In the genomic region with DNA sequence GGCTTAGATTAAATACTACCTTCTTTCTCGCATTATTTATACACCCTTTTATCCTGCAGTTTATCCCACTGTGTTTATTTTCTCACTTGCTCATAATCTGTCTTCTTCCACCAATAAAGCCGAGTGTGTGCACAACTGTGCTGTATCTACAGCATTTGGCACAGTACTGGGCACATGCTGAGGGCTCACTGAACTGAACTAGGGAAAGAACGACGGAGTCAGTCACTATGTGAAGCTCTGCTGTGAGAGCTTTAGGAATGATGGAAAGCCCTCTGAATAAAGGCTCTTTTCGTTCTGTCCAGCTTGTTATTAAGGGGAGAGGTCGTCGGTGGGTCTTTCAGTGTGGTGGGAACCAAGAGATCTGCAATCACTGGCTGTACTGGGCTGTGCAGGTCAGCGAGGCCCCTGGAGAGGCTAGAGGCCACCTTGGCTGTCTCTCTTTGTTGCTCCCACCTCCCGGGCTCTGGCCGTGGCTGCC, we compare ENCODE assay signal across 8 mouse cellular contexts. TPM values are rescaled to one million over a fixed set of nuclear protein-coding genes. Genes with fewer than 3 reads are reported as not detected.
DNase-seq lines count a peak whose midpoint lies in the region; ATAC-seq and TF ChIP-seq lines count a peak whose summit lies in the region.

No protein-coding gene starts in this region.

- DNase-seq in cerebellum, postnatal 10 days: peak; percentile 45 to 56
- no peak for DNase-seq in cerebellum, adult 9-11 months
- DNase-seq in gastrocnemius, postnatal 36 days: no peak
- no peak for DNase-seq in urinary bladder, postnatal 4 days (ENCODE audit: low spot score in 2 of 2)

- peaks cover 3% of the 10 kb centered on the region for H3K36me3 ChIP-seq in megakaryocyte, embryonic 14.5 days (replicated peaks; ENCODE audit: low read length)
- H3K36me3 ChIP-seq in intestine, postnatal 0 days (ENCODE audit: control insufficient read depth, insufficient read depth): no peaks in the 10 kb centered on the region

- ATAC-seq in megakaryocyte, adult 5-6 weeks (ENCODE audit: poor library complexity, severe bottlenecking): no peak
- ATAC-seq in intestine, postnatal 0 days: no peak

- H3K4me2 ChIP-seq in intestine, postnatal 0 days (replicated peaks; ENCODE audit: low read depth): peak overlapping the region; percentile 68

- H3K4me3 ChIP-seq in megakaryocyte, embryonic 14.5 days (replicated peaks): peak overlapping the region; percentile 93
- H3K4me3 ChIP-seq in intestine, postnatal 0 days (ENCODE audit: low read depth, low read length): peak overlapping the region; percentile 42
- peak overlapping the region; percentile 77 for H3K4me3 ChIP-seq in olfactory bulb, adult 2 months (ENCODE audit: insufficient read depth, low read depth, low read length)

- peak overlapping the region; percentile 17; the same call in 1 of the 2 replicates for H3K9ac ChIP-seq in intestine, postnatal 0 days (ENCODE audit: low read depth, low read length)

- peaks cover 14% of the 10 kb centered on the region for H3K27me3 ChIP-seq in megakaryocyte, embryonic 14.5 days (replicated peaks)
- no peaks in the 10 kb centered on the region; the same call in 1 of the 2 replicates for H3K27me3 ChIP-seq in intestine, postnatal 0 days (replicated peaks; ENCODE audit: control insufficient read depth, insufficient read depth, low read length)

- no peak overlapping the region for H3K27ac ChIP-seq in intestine, postnatal 0 days (ENCODE audit: low read depth, low read length)
- peak overlapping the region; percentile 82 for H3K27ac ChIP-seq in olfactory bulb, adult 2 months (ENCODE audit: insufficient read depth, low read depth, low read length)

- intact Hi-C loops in gastrocnemius, postnatal 36 days (cut with DNase I): loop anchor here (5.0 kb wide), 1 partner anchor 64 kb away; no protein-coding TSS in a partner anchor

- peaks cover 35% of the 10 kb centered on the region for H3K4me1 ChIP-seq in megakaryocyte, embryonic 14.5 days
- no peaks in the 10 kb centered on the region for H3K4me1 ChIP-seq in intestine, postnatal 0 days (replicated peaks; ENCODE audit: control insufficient read depth, insufficient read depth, low read length)
- peaks cover 5% of the 10 kb centered on the region; the same call in 1 of the 2 replicates for H3K4me1 ChIP-seq in olfactory bulb, adult 2 months (ENCODE audit: control insufficient read depth, insufficient read depth, low read length)

- WGBS in intestine, postnatal 0 days: 26% methylated on average over 10 of the region's 10 CpGs
- 18% methylated on average over 10 of the region's 10 CpGs for WGBS in olfactory bulb, adult 2 months

- H3K9me3 ChIP-seq in megakaryocyte, embryonic 14.5 days: no peaks in the 10 kb centered on the region
- H3K9me3 ChIP-seq in intestine, postnatal 0 days (ENCODE audit: control insufficient read depth): no peaks in the 10 kb centered on the region

- TF ChIP-seq POLR2A in olfactory bulb, adult 2 months (IDR thresholded peaks at IDR 0.05; ENCODE audit: insufficient read depth, low read depth, low read length): 0 out of 2 replicates have a peak, but pooled peaks have one; percentile 40

- no peak for TF ChIP-seq CTCF in intestine, postnatal 0 days (IDR thresholded peaks at IDR 0.05; ENCODE audit: low read depth)
- no peak for TF ChIP-seq CTCF in olfactory bulb, adult 2 months (IDR thresholded peaks at IDR 0.05; ENCODE audit: insufficient read depth, low read depth, low read length)

RNA-seq across cellular contexts. Expression of a gene that starts 0.7 kb away (rescaled TPM):
- 11.4 and 40.0 TPM in 2 replicates for polyA plus RNA-seq in megakaryocyte, embryonic 14.5 days (2012; ENCODE audit: insufficient read depth, low replicate concordance)
- total RNA-seq in megakaryocyte, adult 5-6 weeks (2015): 0.21 TPM in 1 of 2 replicates, not detected in the other
- total RNA-seq in megakaryocyte, adult 5-6 weeks (2017): 1.4 TPM in 1 of 2 replicates, not detected in the other
- 95.9 and 102 TPM in 2 replicates for polyA plus RNA-seq in intestine, postnatal 0 days (2015; fragmentation: Nextera tagmentation; extraction: Ambion mirVana)
- polyA plus RNA-seq in olfactory bulb, adult 2 months (2012; ENCODE audit: insufficient read depth, insufficient read length, low replicate concordance, missing spikeins): not detected in 2 replicates
- total RNA-seq in gastrocnemius, postnatal 36 days (2021): 1,000 to 10,000 TPM in 1 of 2 experiments, 100 to 1,000 TPM in 1; 727 to 1,109 TPM

Comparison
In these comparisons a context has a peak if more than half of its experiments do, and no peak if none do; other contexts are left out.
1. DNase-seq: peak in cerebellum, postnatal 10 days (2 of 2); none in cerebellum, adult 9-11 months (single experiment), gastrocnemius, postnatal 36 days (0 of 2) and urinary bladder, postnatal 4 days (0 of 2).
2. H3K4me3 ChIP-seq: peak in every context shown above with its lines; median percentile 93 in megakaryocyte, embryonic 14.5 days; 77 in olfactory bulb, adult 2 months; 42 in intestine, postnatal 0 days.